Mouse (Mus musculus) midbrain, embryonic 16.5 days (tissue): ENCODE data around the gene Ttc28. TPM values are rescaled to one million over a fixed set of nuclear protein-coding genes. Genes with fewer than 3 reads are reported as not detected.
A peak's percentile ranks its signal among the peaks of the same experiment; 100 is the strongest.
"Not testable (repeated sequence)": the region's sequence is repeated elsewhere in the genome, so short reads cannot be mapped to it uniquely, and the experiment has no call there.

Experiments used
- ATAC-seq: fragments of 200-750 bp; cut with Nextera tagmentation; 2 replicates; pipeline ENCODE4 v1.8.0; 2017; ENCODE audit warnings: moderate TSS enrichment
- H3K27ac ChIP-seq: fragments of 300-500 bp; sonication (generic); 2 replicates; pipeline ENCODE4 v1.5.1; 2014; ENCODE audit warnings: mild to moderate bottlenecking, low read length, mixed read lengths
- H3K27me3 ChIP-seq: fragments of 300-500 bp; sonication (generic); 2 replicates; pipeline ENCODE4 v1.6.1; 2014; ENCODE audit warnings: low read depth, low read length, mixed read lengths; ENCODE audit not compliant: control insufficient read depth, insufficient read depth
- H3K36me3 ChIP-seq: fragments of 300-500 bp; sonication (generic); 2 replicates; pipeline ENCODE4 v1.6.1; 2014; ENCODE audit warnings: mild to moderate bottlenecking, low read length, moderate library complexity, mixed read lengths; ENCODE audit not compliant: control insufficient read depth, insufficient read depth
- H3K4me1 ChIP-seq: fragments of 300-500 bp; sonication (generic); 2 replicates; pipeline ENCODE4 v1.6.1; 2014; ENCODE audit warnings: mild to moderate bottlenecking, low read length, mixed read lengths; ENCODE audit not compliant: control insufficient read depth, insufficient read depth
- H3K4me2 ChIP-seq: fragments of 300-500 bp; sonication (generic); 2 replicates; pipeline ENCODE4 v1.6.1; 2014; ENCODE audit warnings: mild to moderate bottlenecking, low read length, mixed read lengths
- H3K4me3 ChIP-seq: fragments of 300-500 bp; sonication (generic); 2 replicates; pipeline ENCODE4 v1.5.1; 2014; ENCODE audit warnings: low read depth, mild to moderate bottlenecking, low read length, moderate library complexity, mixed read lengths
- H3K9ac ChIP-seq: fragments of 300-500 bp; sonication (generic); 2 replicates; pipeline ENCODE4 v1.6.1; 2014; ENCODE audit warnings: low read depth, low read length, mixed read lengths
- H3K9me3 ChIP-seq: fragments of 300-500 bp; sonication (generic); replicated peaks from 2 replicates; pipeline ENCODE4 v1.6.1; 2014; ENCODE audit warnings: mild to moderate bottlenecking, low read length, mixed read lengths; ENCODE audit not compliant: control insufficient read depth, poor library complexity, severe bottlenecking
- WGBS: fragments of 180-500 bp; shearing (Covaris S2); extraction: QIAGEN DNeasy Blood & Tissue Kit; methylation state at CpG from one replicate; pipeline ENCODE4 v1.1.7; 2014; 5-methylcytosine and 5-hydroxymethylcytosine counted together
- polyA plus RNA-seq: library from polyadenylated mRNA; unstranded; fragments of >200 nt; fragmentation: Nextera tagmentation; extraction: Ambion mirVana; gene quantifications from 2 replicates; pipeline ENCODE4 v1.2.1, GENCODE M21; 2015

Ttc28 gene
- polyA plus RNA-seq, 1 experiment from 2014 or later, result 16.6 TPM

DNA sequence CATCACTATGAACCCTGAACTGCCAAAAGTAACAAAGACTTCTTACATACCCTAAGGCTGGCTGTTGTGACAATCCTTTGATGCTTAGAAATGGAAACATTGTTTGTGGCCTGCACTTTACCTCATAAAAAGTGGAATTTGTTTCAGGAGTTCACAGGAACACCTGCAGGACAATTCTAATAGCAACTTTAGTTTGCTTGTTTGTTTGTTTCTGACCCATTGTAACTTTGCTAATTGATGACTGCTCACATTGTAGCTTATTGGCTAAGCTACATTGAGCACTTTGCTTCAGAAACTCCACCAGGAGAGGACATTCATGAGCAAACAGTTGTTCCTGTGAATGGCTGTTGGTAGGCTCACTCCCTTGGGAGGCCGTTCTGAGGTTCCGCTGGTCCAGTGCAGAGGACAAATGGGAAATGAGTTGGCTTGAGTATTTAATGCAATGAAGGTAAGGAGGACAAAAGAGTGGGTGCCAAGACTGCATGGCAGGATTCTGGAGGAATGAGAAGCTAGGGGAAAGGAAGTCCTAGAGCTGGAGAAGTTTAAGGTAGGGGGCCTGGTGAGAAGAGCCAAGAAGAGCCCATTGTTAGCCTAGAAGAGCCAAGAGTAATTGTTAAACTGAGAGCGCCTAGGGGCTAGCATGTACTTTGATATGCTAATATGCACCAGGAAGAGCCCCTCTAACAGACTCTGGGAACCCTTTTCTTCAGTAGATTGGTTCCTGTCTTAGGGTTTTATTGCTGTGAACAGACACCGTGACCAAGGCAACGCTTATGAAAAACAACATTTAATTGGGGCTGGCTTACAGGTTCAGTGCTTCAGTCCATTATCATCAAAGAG lies 1.7 kb upstream of the Ttc28 start:
- peaks cover 21% of the 10 kb centered on the region for H3K4me1 ChIP-seq
- H3K4me2 ChIP-seq, result no peak overlapping the region
- 65% methylated on average over 5 of the region's 5 CpGs for WGBS

GRCm38 (mm10) chr5:110878526-110878925 lies 1.1 kb upstream of the Ttc28 start:
- not testable (repeated sequence) for H3K27me3 ChIP-seq, H3K9ac ChIP-seq, H3K27ac ChIP-seq, H3K4me3 ChIP-seq, H3K4me2 ChIP-seq, ATAC-seq, H3K36me3 ChIP-seq, H3K9me3 ChIP-seq
- peaks cover 15% of the 10 kb centered on the region for H3K4me1 ChIP-seq
- WGBS, result 97% methylated on average over 1 of the region's 1 CpGs

More for the DNA sequence above, 1.7 kb upstream of the Ttc28 start:
- Histone ChIP-seq H3K27me3 (no peaks in the 10 kb centered on the region), H3K36me3 (no peaks in the 10 kb centered on the region), H3K9me3 (no peaks in the 10 kb centered on the region), H3K9ac (no peak overlapping the region), H3K4me3 (no peak overlapping the region), H3K27ac (no peak overlapping the region)
- no peak for ATAC-seq

- 65% methylated on average over 7 of the region's 7 CpGs for WGBS
- ATAC-seq, result peak; percentile 6; the same call in 1 of the 2 replicates
Measured at GRCm38 (mm10) chr5:110879042-110879441, 561 bp upstream of the Ttc28 start.

GRCm38 (mm10) chr5:110888596-110888995 lies 9.0 kb downstream of the Ttc28 start:
- Histone ChIP-seq H3K9ac (no peak overlapping the region), H3K4me1 (no peaks in the 10 kb centered on the region), H3K27me3 (no peaks in the 10 kb centered on the region), H3K9me3 (no peaks in the 10 kb centered on the region), H3K4me3 (no peak overlapping the region), H3K4me2 (no peak overlapping the region), H3K36me3 (peaks cover 3% of the 10 kb centered on the region; the same call in 1 of the 2 replicates), H3K27ac (no peak overlapping the region)
- ATAC-seq, result no peak
- WGBS, result 69% methylated on average over 4 of the region's 4 CpGs

More at GRCm38 (mm10) chr5:110879042-110879441, 561 bp upstream of the Ttc28 start:
- H3K27me3 ChIP-seq, result no peaks in the 10 kb centered on the region
- H3K9me3 ChIP-seq, result no peaks in the 10 kb centered on the region
- peak overlapping the region; percentile 81 for H3K4me2 ChIP-seq
- peak overlapping the region; percentile 62 for H3K4me3 ChIP-seq
- peak overlapping the region; percentile 87 for H3K27ac ChIP-seq
- peaks cover 13% of the 10 kb centered on the region for H3K4me1 ChIP-seq
- H3K36me3 ChIP-seq, result no peaks in the 10 kb centered on the region
- H3K9ac ChIP-seq, result peak overlapping the region; percentile 86

DNA sequence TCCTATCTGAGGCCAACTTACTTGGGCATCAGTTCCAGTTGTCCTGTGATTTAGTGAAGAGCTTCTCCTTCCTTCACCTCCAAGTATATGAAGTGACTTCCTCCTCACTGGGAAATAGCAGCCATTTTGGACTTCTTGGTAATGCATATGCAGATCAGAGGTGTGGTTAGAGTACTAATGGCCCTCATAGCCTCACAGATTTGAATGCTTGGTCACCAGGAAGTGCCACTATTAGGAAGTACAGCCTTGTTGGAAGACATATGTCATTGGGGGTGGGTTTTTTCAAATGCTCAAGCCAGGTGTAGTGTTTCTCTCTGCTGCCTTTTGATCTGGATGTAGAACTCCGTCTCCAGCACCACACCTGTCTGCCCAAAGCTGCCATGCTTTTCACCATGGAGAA lies 10.3 kb downstream of the Ttc28 start:
- Histone ChIP-seq H3K4me1 (no peaks in the 10 kb centered on the region), H3K27me3 (no peaks in the 10 kb centered on the region), H3K36me3 (peaks cover 12% of the 10 kb centered on the region), H3K4me2 (no peak overlapping the region), H3K9ac (no peak overlapping the region), H3K27ac (no peak overlapping the region), H3K9me3 (no peaks in the 10 kb centered on the region), H3K4me3 (no peak overlapping the region)
- 89% methylated on average over 1 of the region's 1 CpGs for WGBS
- ATAC-seq, result no peak

- peaks cover 12% of the 10 kb centered on the region for H3K36me3 ChIP-seq
- no peak overlapping the region for H3K27ac ChIP-seq
- no peaks in the 10 kb centered on the region for H3K4me1 ChIP-seq
- H3K9ac ChIP-seq, result no peak overlapping the region
- H3K4me3 ChIP-seq, result no peak overlapping the region
- H3K27me3 ChIP-seq, result no peaks in the 10 kb centered on the region
- ATAC-seq, result no peak
- H3K9me3 ChIP-seq, result no peaks in the 10 kb centered on the region
- 96% methylated on average over 3 of the region's 3 CpGs for WGBS
- no peak overlapping the region for H3K4me2 ChIP-seq
Measured at GRCm38 (mm10) chr5:110890561-110890960, 11.0 kb downstream of the Ttc28 start.

GRCm38 (mm10) chr5:110897114-110897788 lies 17.6 kb downstream of the Ttc28 start:
- WGBS, result 14% methylated on average over 7 of the region's 7 CpGs
- H3K27ac ChIP-seq, result 0 out of 2 replicates have a peak overlapping the region, but pooled peaks have one; percentile 1

GRCm38 (mm10) chr5:110898169-110898568 lies 18.6 kb downstream of the Ttc28 start:
- H3K9ac ChIP-seq, result no peak overlapping the region
- H3K9me3 ChIP-seq, result no peaks in the 10 kb centered on the region
- H3K27me3 ChIP-seq, result no peaks in the 10 kb centered on the region
- H3K36me3 ChIP-seq, result peaks cover 8% of the 10 kb centered on the region; the same call in 1 of the 2 replicates
- no peak overlapping the region for H3K4me2 ChIP-seq
- H3K4me3 ChIP-seq, result no peak overlapping the region
- no peak for ATAC-seq
- H3K4me1 ChIP-seq, result peaks cover 5% of the 10 kb centered on the region
- no peak overlapping the region for H3K27ac ChIP-seq
- 39% methylated on average over 7 of the region's 7 CpGs for WGBS

More at GRCm38 (mm10) chr5:110897114-110897788, 17.6 kb downstream of the Ttc28 start:
- Histone ChIP-seq H3K27me3 (no peaks in the 10 kb centered on the region), H3K9me3 (no peaks in the 10 kb centered on the region), H3K4me1 (peaks cover 5% of the 10 kb centered on the region), H3K4me3 (no peak overlapping the region), H3K4me2 (no peak overlapping the region), H3K9ac (no peak overlapping the region), H3K36me3 (peaks cover 11% of the 10 kb centered on the region)
- no peak for ATAC-seq

DNA sequence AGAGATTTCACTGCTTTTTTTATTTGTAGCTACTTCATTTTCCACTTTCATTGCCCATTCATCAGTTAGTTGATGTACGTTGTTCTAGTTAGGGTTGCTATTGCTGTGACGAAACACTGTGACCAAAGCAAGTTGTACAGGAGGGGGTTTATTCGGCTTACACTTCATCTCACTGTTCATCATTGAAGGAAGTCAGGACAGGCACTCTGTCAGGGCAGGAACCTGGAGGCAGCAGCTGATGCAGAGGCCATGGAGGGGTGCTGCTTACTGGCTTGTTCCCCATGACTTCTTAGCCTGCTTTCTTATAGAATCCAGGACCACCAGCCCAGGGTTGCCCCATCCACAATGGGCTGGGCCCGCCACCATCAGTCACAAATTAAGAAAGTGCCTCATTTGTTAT lies 19.2 kb downstream of the Ttc28 start:
- 89% methylated on average over 4 of the region's 4 CpGs for WGBS
- Histone ChIP-seq H3K9me3 (no peaks in the 10 kb centered on the region), H3K4me3 (no peak overlapping the region), H3K36me3 (peaks cover 8% of the 10 kb centered on the region; the same call in 1 of the 2 replicates), H3K9ac (no peak overlapping the region), H3K4me1 (peaks cover 5% of the 10 kb centered on the region), H3K27ac (no peak overlapping the region), H3K27me3 (no peaks in the 10 kb centered on the region), H3K4me2 (no peak overlapping the region)
- no peak for ATAC-seq
